Mouse (Mus musculus): Measurements from ENCODE around the gene Rapgef2.

DNA sequence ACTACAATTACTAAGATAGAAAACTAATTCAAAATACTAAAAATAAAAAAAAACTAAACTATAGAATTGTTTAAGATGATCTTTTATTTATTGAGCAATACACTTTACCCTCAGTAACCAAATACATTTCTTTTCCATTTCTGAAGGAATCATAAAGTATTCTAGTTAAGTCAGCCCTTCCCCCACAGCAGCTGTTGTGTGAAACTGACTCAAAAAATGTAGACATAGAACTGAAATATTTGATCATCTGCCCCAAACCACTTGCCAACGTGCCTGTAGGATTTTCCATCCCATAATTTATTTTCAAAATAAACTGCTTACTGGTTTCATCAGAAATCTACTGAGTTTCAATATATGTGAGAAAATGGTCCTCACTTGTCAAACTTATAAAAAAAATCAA is 36.4 kb downstream of the Rapgef2 start:
- TF ChIP-seq CTCF (IDR thresholded peaks at IDR 0.05; ENCODE audit: low read depth) (no peak), EP300 (optimal IDR thresholded peaks at IDR 0.05) (no peak)

Measured in stomach, postnatal 0 days (tissue).